Mouse (Mus musculus) brain, embryonic 14.5 days (tissue): ENCODE measurements around the gene Dcaf12.

Source experiments
- CTCF ChIP-seq: fragments of 200-500 bp; IDR thresholded peaks from 2 replicates; pipeline ENCODE4 v1.5.1; 2012; ENCODE audit warnings: inconsistent platforms, mild to moderate bottlenecking, moderate library complexity, borderline replicate concordance; ENCODE audit not compliant: insufficient read depth, insufficient read length; ENCODE audit errors: extremely low read depth
- POLR2A ChIP-seq: fragments of 200-500 bp; IDR thresholded peaks from 2 replicates; pipeline ENCODE4 v1.6.1; 2012; ENCODE audit warnings: mild to moderate bottlenecking, inconsistent platforms, borderline replicate concordance; ENCODE audit not compliant: poor library complexity, insufficient read depth, insufficient read length, severe bottlenecking; ENCODE audit errors: extremely low read depth

DNA sequence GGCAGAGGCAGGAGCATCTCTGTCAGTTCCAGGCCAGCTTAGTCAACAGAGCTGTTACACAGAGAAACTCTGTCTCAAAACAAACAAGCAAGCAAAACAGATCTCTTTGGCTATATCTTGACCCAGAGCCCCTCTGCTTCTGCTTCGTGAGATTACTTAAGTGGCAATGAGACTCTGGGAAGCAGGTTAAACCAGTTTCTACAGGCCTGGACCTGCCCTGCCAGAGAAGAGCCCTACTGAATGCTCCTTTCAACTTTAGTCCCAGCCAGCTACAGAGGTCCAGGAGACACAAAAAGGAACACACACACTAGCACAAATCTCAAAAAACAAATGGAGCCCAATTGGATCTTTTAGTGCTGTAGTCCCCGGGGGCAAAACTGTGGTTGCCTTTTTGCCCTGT is 30.6 kb downstream of the Dcaf12 start:
- TF ChIP-seq CTCF (no peak), POLR2A (no peak)
